Mouse (Mus musculus): ENCODE results near the gene Yipf1. TPM values are rescaled to one million over a fixed set of nuclear protein-coding genes. Genes with fewer than 3 reads are reported as not detected.
"Not testable (repeated sequence)": the region's sequence is repeated elsewhere in the genome, so short reads cannot be mapped to it uniquely, and the experiment has no call there.

The Yipf1 gene
- polyA plus RNA-seq, 1 experiment from 2014 or later, result 43.0 TPM

- Histone ChIP-seq H3K9ac (ENCODE audit: low read length) (peak overlapping the region; percentile 10; the same call in 1 of the 2 replicates), H3K4me2 (ENCODE audit: low read depth) (no peak overlapping the region), H3K27me3 (ENCODE audit: control insufficient read depth, insufficient read depth, low read length) (no peaks in the 10 kb centered on the region), H3K36me3 (ENCODE audit: control insufficient read depth, insufficient read depth, low read length) (no peaks in the 10 kb centered on the region; the same call in 1 of the 2 replicates), H3K27ac (ENCODE audit: low read depth, low read length) (peak overlapping the region; percentile 60), H3K4me1 (ENCODE audit: control insufficient read depth, insufficient read depth, low read length) (peaks cover 11% of the 10 kb centered on the region), H3K4me3 (ENCODE audit: low read depth, low read length) (no peak overlapping the region), H3K9me3 (ENCODE audit: control insufficient read depth, low read length) (no peaks in the 10 kb centered on the region)
- WGBS, result 5% methylated on average over 4 of the region's 4 CpGs
- ATAC-seq (ENCODE audit: insufficient read depth, low FRiP score, low TSS enrichment) (peak; percentile 86), DNase-seq (ENCODE audit: low spot score) (peak; percentile 33)
Observed at GRCm38 (mm10) chr4:107354543-107354942, 40.4 kb downstream of the Yipf1 start.

GRCm38 (mm10) chr4:107357172-107357571 lies 43.0 kb downstream of the Yipf1 start:
- not testable (repeated sequence) for H3K27ac ChIP-seq (ENCODE audit: low read depth, low read length); ATAC-seq (ENCODE audit: insufficient read depth, low FRiP score, low TSS enrichment); H3K9ac ChIP-seq (ENCODE audit: low read length); H3K4me3 ChIP-seq (ENCODE audit: low read depth, low read length); H3K9me3 ChIP-seq (ENCODE audit: control insufficient read depth, low read length); H3K4me2 ChIP-seq (ENCODE audit: low read depth); H3K36me3 ChIP-seq (ENCODE audit: control insufficient read depth, insufficient read depth, low read length); DNase-seq (ENCODE audit: low spot score); H3K27me3 ChIP-seq (ENCODE audit: control insufficient read depth, insufficient read depth, low read length)
- peaks cover 11% of the 10 kb centered on the region for H3K4me1 ChIP-seq (ENCODE audit: control insufficient read depth, insufficient read depth, low read length)
- WGBS, result 42% methylated on average over 8 of the region's 8 CpGs

- no peaks in the 10 kb centered on the region; the same call in 1 of the 2 replicates for H3K36me3 ChIP-seq (ENCODE audit: control insufficient read depth, insufficient read depth, low read length)
- no peak overlapping the region for H3K4me3 ChIP-seq (ENCODE audit: low read depth, low read length)
- peaks cover 11% of the 10 kb centered on the region for H3K4me1 ChIP-seq (ENCODE audit: control insufficient read depth, insufficient read depth, low read length)
- H3K27me3 ChIP-seq (ENCODE audit: control insufficient read depth, insufficient read depth, low read length), result no peaks in the 10 kb centered on the region
- ATAC-seq (ENCODE audit: insufficient read depth, low FRiP score, low TSS enrichment) (no peak), DNase-seq (ENCODE audit: low spot score) (no peak)
- no peaks in the 10 kb centered on the region for H3K9me3 ChIP-seq (ENCODE audit: control insufficient read depth, low read length)
- H3K4me2 ChIP-seq (ENCODE audit: low read depth), result no peak overlapping the region
- H3K9ac ChIP-seq (ENCODE audit: low read length), result no peak overlapping the region
- no peak overlapping the region for H3K27ac ChIP-seq (ENCODE audit: low read depth, low read length)
- 86% methylated on average over 3 of the region's 3 CpGs for WGBS
Observed at GRCm38 (mm10) chr4:107358460-107358859, 44.3 kb downstream of the Yipf1 start.

GRCm38 (mm10) chr4:107360457-107361145 lies 46.4 kb downstream of the Yipf1 start:
- Histone ChIP-seq H3K4me1 (ENCODE audit: control insufficient read depth, insufficient read depth, low read length) (no peaks in the 10 kb centered on the region), H3K4me3 (ENCODE audit: low read depth, low read length) (no peak overlapping the region), H3K9me3 (ENCODE audit: control insufficient read depth, low read length) (no peaks in the 10 kb centered on the region), H3K4me2 (ENCODE audit: low read depth) (no peak overlapping the region), H3K36me3 (ENCODE audit: control insufficient read depth, insufficient read depth, low read length) (no peaks in the 10 kb centered on the region), H3K27ac (ENCODE audit: low read depth, low read length) (no peak overlapping the region), H3K27me3 (ENCODE audit: control insufficient read depth, insufficient read depth, low read length) (no peaks in the 10 kb centered on the region), H3K9ac (ENCODE audit: low read length) (no peak overlapping the region)
- no peak for ATAC-seq (ENCODE audit: insufficient read depth, low FRiP score, low TSS enrichment)
- 89% methylated on average over 7 of the region's 7 CpGs for WGBS
- no peak for DNase-seq (ENCODE audit: low spot score)

- no peaks in the 10 kb centered on the region for H3K4me1 ChIP-seq (ENCODE audit: control insufficient read depth, insufficient read depth, low read length)
- ATAC-seq (ENCODE audit: insufficient read depth, low FRiP score, low TSS enrichment) (no peak), DNase-seq (ENCODE audit: low spot score) (no peak)
- no peak overlapping the region for H3K4me2 ChIP-seq (ENCODE audit: low read depth)
- no peaks in the 10 kb centered on the region for H3K9me3 ChIP-seq (ENCODE audit: control insufficient read depth, low read length)
- no peaks in the 10 kb centered on the region for H3K27me3 ChIP-seq (ENCODE audit: control insufficient read depth, insufficient read depth, low read length)
- no peaks in the 10 kb centered on the region for H3K36me3 ChIP-seq (ENCODE audit: control insufficient read depth, insufficient read depth, low read length)
- H3K27ac ChIP-seq (ENCODE audit: low read depth, low read length), result no peak overlapping the region
- no peak overlapping the region for H3K4me3 ChIP-seq (ENCODE audit: low read depth, low read length)
- WGBS, result 50% methylated on average over 4 of the region's 4 CpGs
- no peak overlapping the region for H3K9ac ChIP-seq (ENCODE audit: low read length)
Observed at GRCm38 (mm10) chr4:107362755-107363154, 48.6 kb downstream of the Yipf1 start.

GRCm38 (mm10) chr4:107363573-107363972 lies 49.4 kb downstream of the Yipf1 start:
- H3K9ac ChIP-seq (ENCODE audit: low read length), result no peak overlapping the region
- no peaks in the 10 kb centered on the region for H3K9me3 ChIP-seq (ENCODE audit: control insufficient read depth, low read length)
- no peak for ATAC-seq (ENCODE audit: insufficient read depth, low FRiP score, low TSS enrichment)
- 83% methylated on average over 6 of the region's 6 CpGs for whole genome bisulfite sequencing
- DNase-seq (ENCODE audit: low spot score), result no peak
- H3K4me3 ChIP-seq (ENCODE audit: low read depth, low read length), result no peak overlapping the region
- H3K4me2 ChIP-seq (ENCODE audit: low read depth), result no peak overlapping the region
- H3K27me3 ChIP-seq (ENCODE audit: control insufficient read depth, insufficient read depth, low read length), result no peaks in the 10 kb centered on the region
- no peak overlapping the region for H3K27ac ChIP-seq (ENCODE audit: low read depth, low read length)
- no peaks in the 10 kb centered on the region; the same call in 1 of the 2 replicates for H3K4me1 ChIP-seq (ENCODE audit: control insufficient read depth, insufficient read depth, low read length)
- H3K36me3 ChIP-seq (ENCODE audit: control insufficient read depth, insufficient read depth, low read length), result no peaks in the 10 kb centered on the region

GRCm38 (mm10) chr4:107364190-107364639 lies 50.1 kb downstream of the Yipf1 start:
- no peak for ATAC-seq (ENCODE audit: insufficient read depth, low FRiP score, low TSS enrichment)
- Histone ChIP-seq H3K4me3 (ENCODE audit: low read depth, low read length) (no peak overlapping the region), H3K36me3 (ENCODE audit: control insufficient read depth, insufficient read depth, low read length) (no peaks in the 10 kb centered on the region), H3K4me1 (ENCODE audit: control insufficient read depth, insufficient read depth, low read length) (no peaks in the 10 kb centered on the region; the same call in 1 of the 2 replicates), H3K27me3 (ENCODE audit: control insufficient read depth, insufficient read depth, low read length) (no peaks in the 10 kb centered on the region), H3K9ac (ENCODE audit: low read length) (no peak overlapping the region), H3K4me2 (ENCODE audit: low read depth) (no peak overlapping the region), H3K9me3 (ENCODE audit: control insufficient read depth, low read length) (no peaks in the 10 kb centered on the region), H3K27ac (ENCODE audit: low read depth, low read length) (no peak overlapping the region)
- WGBS, result 75% methylated on average over 5 of the region's 5 CpGs
- no peak for DNase-seq (ENCODE audit: low spot score)

GRCm38 (mm10) chr4:107366408-107366807 lies 52.2 kb downstream of the Yipf1 start:
- H3K9ac ChIP-seq (ENCODE audit: low read length); H3K9me3 ChIP-seq (ENCODE audit: control insufficient read depth, low read length); H3K27ac ChIP-seq (ENCODE audit: low read depth, low read length); H3K27me3 ChIP-seq (ENCODE audit: control insufficient read depth, insufficient read depth, low read length); H3K4me3 ChIP-seq (ENCODE audit: low read depth, low read length); DNase-seq (ENCODE audit: low spot score); H3K4me2 ChIP-seq (ENCODE audit: low read depth); H3K36me3 ChIP-seq (ENCODE audit: control insufficient read depth, insufficient read depth, low read length); ATAC-seq (ENCODE audit: insufficient read depth, low FRiP score, low TSS enrichment); H3K4me1 ChIP-seq (ENCODE audit: control insufficient read depth, insufficient read depth, low read length): not testable (repeated sequence)
